Mouse (Mus musculus) erythroblast, embryonic 14.5 days (primary cell): ENCODE measurements around the gene Lcn6.

ENCODE experiments used
- GATA1 ChIP-seq: IDR thresholded peaks from 2 replicates; pipeline ENCODE4 v1.6.1; 2012; ENCODE audit warnings: low read length, inconsistent platforms, mixed read lengths
- TAL1 ChIP-seq: IDR thresholded peaks from 3 replicates; pipeline ENCODE4 v1.6.1; 2012; ENCODE audit warnings: low read length, inconsistent platforms, mixed read lengths

- TF ChIP-seq GATA1 (no peak), TAL1 (no peak)
These were observed 3.0 kb downstream of the Lcn6 start for GRCm38 (mm10) chr2:25679559-25679958.
